Mouse (Mus musculus) C2C12 (cell line): ENCODE measurements around the gene Isoc2b.

Experiments used
- CTCF ChIP-seq: IDR thresholded peaks from one replicate; pipeline ENCODE4 v1.5.1; 2011; ENCODE audit not compliant: control insufficient read depth, insufficient read depth, insufficient read length
- MAX ChIP-seq: IDR thresholded peaks from one replicate; pipeline ENCODE4 v1.6.1; 2011; ENCODE audit warnings: mild to moderate bottlenecking, control low read depth
- MYOD1 ChIP-seq: IDR thresholded peaks from one replicate; pipeline ENCODE4 v1.6.1; 2011; ENCODE audit warnings: low read depth; ENCODE audit not compliant: control insufficient read depth, insufficient read length
- MYOG ChIP-seq: IDR thresholded peaks from one replicate; pipeline ENCODE4 v1.6.1; 2011; ENCODE audit not compliant: control insufficient read depth, insufficient read length; ENCODE audit errors: extremely low read depth

DNA sequence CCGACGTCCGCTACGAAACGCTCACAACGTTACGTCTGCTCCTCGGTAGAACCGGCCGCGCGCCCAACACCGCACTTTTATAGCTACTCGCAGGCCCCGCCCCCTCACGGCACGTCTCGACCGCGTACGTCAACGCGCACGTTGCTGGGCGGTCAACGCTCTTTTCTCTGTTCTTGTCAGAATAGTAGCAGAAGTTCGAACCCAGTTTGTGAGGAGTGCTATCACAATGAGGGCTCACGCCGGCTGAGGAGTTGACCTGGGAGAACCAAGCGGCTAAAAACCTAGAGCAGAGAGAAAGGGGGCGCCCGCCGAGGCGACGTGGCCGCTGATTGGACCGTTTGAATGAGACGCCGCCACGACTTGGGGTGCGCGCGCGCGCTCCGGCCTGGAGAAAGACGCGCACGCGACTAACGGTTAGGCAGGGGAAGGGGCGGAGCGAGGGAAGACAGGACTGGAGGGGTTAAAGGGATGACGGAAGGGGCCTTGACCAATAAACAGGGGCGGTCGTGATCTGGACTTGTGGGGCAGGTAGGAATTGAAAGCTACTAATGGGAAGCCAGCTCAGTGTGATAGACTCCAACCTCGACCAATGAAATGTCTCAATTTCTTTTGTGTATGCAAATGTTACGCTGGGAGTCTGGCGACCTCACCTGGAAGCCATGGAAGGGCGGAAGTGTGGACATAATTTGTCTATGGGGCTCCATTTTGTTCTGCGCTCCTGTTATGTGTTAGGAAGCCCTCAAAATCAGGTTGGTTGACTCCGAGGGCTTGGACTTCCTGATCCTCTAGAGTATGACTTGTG, 57.6 kb downstream of the Isoc2b start, which contains the start of gene Ube2s:
- TF ChIP-seq MYOG, result no peak
- TF ChIP-seq CTCF, result no peak
- no peak for TF ChIP-seq MYOD1
- TF ChIP-seq MAX, result no peak
